Mouse (Mus musculus) neural tube, embryonic 11.5 days (tissue): ENCODE measurements at regions not wholly inside any gene's neighbourhood (a gene's known extent, or its start where the extent isn't known, plus 50 kb on each side); places are given as distances from the start of the nearest gene placed in this dataset.

Experiments used
- ATAC-seq: fragments of 200-750 bp; cut with Nextera tagmentation; 2 replicates; pipeline ENCODE4 v1.8.0; 2017; ENCODE audit warnings: moderate number of reproducible peaks, mild to moderate bottlenecking, moderate TSS enrichment, moderate library complexity; ENCODE audit not compliant: insufficient read depth, low FRiP score, low TSS enrichment
- DNase-seq: peaks from one replicate; pipeline ENCODE4 v3.0.0-alpha.2; 2015; ENCODE audit warnings: low spot score
- H3K27ac ChIP-seq: fragments of 300-500 bp; sonication (generic); 2 replicates; pipeline ENCODE4 v1.5.1; 2014; ENCODE audit warnings: low read depth, mild to moderate bottlenecking, low read length
- H3K27me3 ChIP-seq: fragments of 300-500 bp; sonication (generic); 2 replicates; pipeline ENCODE4 v1.6.1; 2014; ENCODE audit warnings: mild to moderate bottlenecking, low read length, mixed read lengths; ENCODE audit not compliant: control insufficient read depth, insufficient read depth
- H3K36me3 ChIP-seq: fragments of 300-500 bp; sonication (generic); 2 replicates; pipeline ENCODE4 v1.6.1; 2014; ENCODE audit warnings: mild to moderate bottlenecking, low read length, moderate library complexity, mixed read lengths; ENCODE audit not compliant: control insufficient read depth, insufficient read depth
- H3K4me1 ChIP-seq: fragments of 300-500 bp; sonication (generic); 2 replicates; pipeline ENCODE4 v1.6.1; 2014; ENCODE audit warnings: low read length, mixed read lengths; ENCODE audit not compliant: control insufficient read depth, insufficient read depth
- H3K4me2 ChIP-seq: fragments of 300-500 bp; sonication (generic); 2 replicates; pipeline ENCODE4 v1.6.1; 2014; ENCODE audit warnings: low read depth, mild to moderate bottlenecking, moderate library complexity
- H3K4me3 ChIP-seq: fragments of 300-500 bp; sonication (generic); 2 replicates; pipeline ENCODE4 v1.5.1; 2014; ENCODE audit warnings: low read depth, low read length
- H3K9ac ChIP-seq: fragments of 300-500 bp; sonication (generic); 2 replicates; pipeline ENCODE4 v1.6.1; 2014; ENCODE audit warnings: mild to moderate bottlenecking, low read length
- H3K9me3 ChIP-seq: fragments of 300-500 bp; sonication (generic); 2 replicates; pipeline ENCODE4 v1.6.1; 2016; ENCODE audit warnings: low read length; ENCODE audit not compliant: control insufficient read depth
- WGBS: fragments of 180-500 bp; shearing (Covaris S2); extraction: QIAGEN DNeasy Blood & Tissue Kit; methylation state at CpG from one replicate; pipeline ENCODE4 v1.1.7; 2014; 5-methylcytosine and 5-hydroxymethylcytosine counted together

GRCm38 (mm10) chr3:81563858-81564756, 368.3 kb upstream of the Ctso start:
- Histone ChIP-seq H3K27ac (no peak overlapping the region), H3K27me3 (no peaks in the 10 kb centered on the region), H3K9me3 (no peaks in the 10 kb centered on the region), H3K4me3 (no peak overlapping the region), H3K4me2 (no peak overlapping the region), H3K36me3 (no peaks in the 10 kb centered on the region), H3K4me1 (no peaks in the 10 kb centered on the region), H3K9ac (no peak overlapping the region)
- DNase-seq (no peak), ATAC-seq (no peak)
- 85% methylated on average over 7 of the region's 7 CpGs for WGBS

GRCm38 (mm10) chr3:81564757-81565063, 367.7 kb upstream of the Ctso start:
- no peaks in the 10 kb centered on the region for H3K4me1 ChIP-seq
- no peak overlapping the region for H3K4me3 ChIP-seq
- no peaks in the 10 kb centered on the region for H3K9me3 ChIP-seq
- WGBS, result 79% methylated on average over 1 of the region's 1 CpGs
- no peak overlapping the region for H3K9ac ChIP-seq
- H3K27me3 ChIP-seq, result no peaks in the 10 kb centered on the region
- H3K27ac ChIP-seq, result no peak overlapping the region
- no peak overlapping the region for H3K4me2 ChIP-seq
- no peak for DNase-seq
- ATAC-seq, result no peak
- no peaks in the 10 kb centered on the region for H3K36me3 ChIP-seq

- Histone ChIP-seq H3K4me3 (no peak overlapping the region), H3K4me2 (no peak overlapping the region), H3K9me3 (no peaks in the 10 kb centered on the region), H3K9ac (no peak overlapping the region), H3K27me3 (no peaks in the 10 kb centered on the region), H3K27ac (no peak overlapping the region), H3K36me3 (no peaks in the 10 kb centered on the region), H3K4me1 (no peaks in the 10 kb centered on the region)
- ATAC-seq, result peak; percentile 58
- DNase-seq, result no peak
- WGBS, result 41% methylated on average over 7 of the region's 7 CpGs
Measured at GRCm38 (mm10) chr3:81583387-81584027, 348.9 kb upstream of the Ctso start.

GRCm38 (mm10) chr3:81589109-81589508, 343.3 kb upstream of the Ctso start:
- no peak for ATAC-seq
- WGBS, result 89% methylated on average over 3 of the region's 3 CpGs
- Histone ChIP-seq H3K4me1 (no peaks in the 10 kb centered on the region), H3K9me3 (no peaks in the 10 kb centered on the region), H3K4me3 (no peak overlapping the region), H3K27ac (no peak overlapping the region), H3K27me3 (no peaks in the 10 kb centered on the region), H3K4me2 (no peak overlapping the region), H3K9ac (no peak overlapping the region), H3K36me3 (no peaks in the 10 kb centered on the region)
- no peak for DNase-seq

GRCm38 (mm10) chr3:81629157-81629556, 303.2 kb upstream of the Ctso start:
- Histone ChIP-seq H3K36me3 (no peaks in the 10 kb centered on the region), H3K9me3 (no peaks in the 10 kb centered on the region), H3K27me3 (no peaks in the 10 kb centered on the region), H3K27ac (no peak overlapping the region), H3K4me3 (no peak overlapping the region), H3K9ac (no peak overlapping the region), H3K4me1 (no peaks in the 10 kb centered on the region), H3K4me2 (no peak overlapping the region)
- DNase-seq (no peak), ATAC-seq (no peak)
- WGBS, result 63% methylated on average over 2 of the region's 2 CpGs

GRCm38 (mm10) chr3:81658490-81658889, 273.9 kb upstream of the Ctso start:
- ATAC-seq (no peak), DNase-seq (no peak)
- Histone ChIP-seq H3K27ac (no peak overlapping the region), H3K4me1 (no peaks in the 10 kb centered on the region; the same call in 1 of the 2 replicates), H3K36me3 (no peaks in the 10 kb centered on the region), H3K4me2 (no peak overlapping the region), H3K9me3 (no peaks in the 10 kb centered on the region), H3K27me3 (no peaks in the 10 kb centered on the region), H3K9ac (no peak overlapping the region), H3K4me3 (no peak overlapping the region)
- WGBS, result 22% methylated on average over 3 of the region's 3 CpGs

GRCm38 (mm10) chr3:81661620-81662019, 270.8 kb upstream of the Ctso start:
- ATAC-seq, result peak; percentile 86
- Histone ChIP-seq H3K27ac (no peak overlapping the region), H3K4me1 (no peaks in the 10 kb centered on the region; the same call in 1 of the 2 replicates), H3K27me3 (no peaks in the 10 kb centered on the region), H3K36me3 (no peaks in the 10 kb centered on the region), H3K9ac (no peak overlapping the region), H3K9me3 (no peaks in the 10 kb centered on the region), H3K4me3 (no peak overlapping the region), H3K4me2 (no peak overlapping the region)
- WGBS, result 3% methylated on average over 1 of the region's 1 CpGs
- peak; percentile 69 for DNase-seq

- Histone ChIP-seq H3K9me3 (no peaks in the 10 kb centered on the region), H3K27ac (no peak overlapping the region), H3K36me3 (no peaks in the 10 kb centered on the region), H3K9ac (no peak overlapping the region), H3K27me3 (no peaks in the 10 kb centered on the region), H3K4me3 (no peak overlapping the region), H3K4me2 (no peak overlapping the region), H3K4me1 (no peaks in the 10 kb centered on the region; the same call in 1 of the 2 replicates)
- no peak for ATAC-seq
- 58% methylated on average over 2 of the region's 2 CpGs for WGBS
- DNase-seq, result no peak
Measured at GRCm38 (mm10) chr3:81666262-81666661, 266.1 kb upstream of the Ctso start.

GRCm38 (mm10) chr3:81676570-81676969, 255.8 kb upstream of the Ctso start:
- H3K36me3 ChIP-seq, result no peaks in the 10 kb centered on the region
- 85% methylated on average over 1 of the region's 1 CpGs for WGBS
- no peak for ATAC-seq

More at GRCm38 (mm10) chr3:81676570-81676969, 255.8 kb upstream of the Ctso start:
- no peak overlapping the region for H3K9ac ChIP-seq
- H3K27me3 ChIP-seq, result no peaks in the 10 kb centered on the region
- H3K4me3 ChIP-seq, result no peak overlapping the region
- H3K9me3 ChIP-seq, result no peaks in the 10 kb centered on the region
- no peak for DNase-seq
- H3K4me1 ChIP-seq, result no peaks in the 10 kb centered on the region
- H3K27ac ChIP-seq, result no peak overlapping the region
- no peak overlapping the region for H3K4me2 ChIP-seq
